Mouse (Mus musculus): ENCODE measurements at regions not wholly inside any gene's neighbourhood (a gene's known extent, or its start where the extent isn't known, plus 50 kb on each side); places are given as distances from the start of the nearest gene placed in this dataset.

DNA sequence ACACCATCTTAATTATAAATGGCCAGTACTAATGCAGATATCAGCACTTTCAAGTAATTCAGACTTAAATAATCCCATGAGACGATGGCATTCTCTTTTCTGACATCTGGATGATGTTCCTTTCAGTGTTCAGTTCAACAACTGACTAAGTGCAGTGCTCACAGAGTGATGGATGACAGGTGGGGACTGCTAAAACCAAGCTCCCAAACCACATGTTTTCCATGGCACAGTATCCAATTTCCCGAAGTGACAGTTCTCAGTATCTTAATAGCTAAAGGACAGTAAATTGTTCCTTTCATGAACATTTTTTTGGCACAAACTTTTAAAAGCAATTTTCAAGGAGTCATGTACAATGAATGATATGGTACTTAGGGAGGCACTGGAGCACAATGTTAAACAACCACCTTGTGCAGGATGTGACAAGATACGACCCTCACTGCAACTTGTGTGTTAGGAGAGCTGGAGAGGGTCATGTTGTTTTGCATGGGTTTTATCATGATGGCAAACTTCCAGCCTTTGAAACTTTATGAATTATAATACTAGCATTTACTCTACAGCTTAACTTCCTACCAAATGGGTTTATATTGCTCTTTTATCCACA, 456.4 kb upstream of the Robo1 start:
- TF ChIP-seq POLR2A (IDR thresholded peaks at IDR 0.05; ENCODE audit: borderline replicate concordance, extremely low read depth, insufficient read depth, insufficient read length, poor library complexity, severe bottlenecking), result no peak
- TF ChIP-seq CTCF (IDR thresholded peaks at IDR 0.05; ENCODE audit: borderline replicate concordance, extremely low read depth, insufficient read depth, insufficient read length), result no peak

All from brain, embryonic 14.5 days (tissue).